Mouse (Mus musculus) lung, adult 2 months (tissue): ENCODE results near the gene Ipo8. TPM values are rescaled to one million over a fixed set of nuclear protein-coding genes. Genes with fewer than 3 reads are reported as not detected.

Experiments
- DNase-seq: peaks from one replicate; pipeline ENCODE4 v3.0.0; 2022
- H3K4me1 ChIP-seq: fragments of 200-500 bp; 2 replicates; pipeline ENCODE4 v1.6.1; 2011; ENCODE audit warnings: low read length; ENCODE audit not compliant: control insufficient read depth, insufficient read depth
- H3K4me3 ChIP-seq: fragments of 200-500 bp; replicated peaks from 2 replicates; pipeline ENCODE3; 2011; ENCODE audit warnings: low read depth, mild to moderate bottlenecking, control low read depth, low read length; ENCODE audit errors: extremely low read depth
- CTCF ChIP-seq: fragments of 200-500 bp; IDR thresholded peaks from 2 replicates; pipeline ENCODE4 v1.5.1; 2011; ENCODE audit warnings: mild to moderate bottlenecking, low read length, control low read depth; ENCODE audit not compliant: insufficient read depth
- POLR2A ChIP-seq: fragments of 200-500 bp; IDR thresholded peaks from 2 replicates; pipeline ENCODE4 v1.6.1; 2011; ENCODE audit warnings: low read depth, mild to moderate bottlenecking, control low read depth, low read length, borderline replicate concordance; ENCODE audit errors: extremely low read depth
- WGBS: fragments of 180-500 bp; shearing (Covaris S2); methylation state at CpG from one replicate; pipeline ENCODE4 v1.1.7; 2018; 5-methylcytosine and 5-hydroxymethylcytosine counted together
- polyA plus RNA-seq: library from polyadenylated mRNA; depleted of rRNA; stranded (reverse); fragments of >200 nt; gene quantifications from 2 replicates; pipeline ENCODE4 v1.2.3, GENCODE M21; 2012

The Ipo8 gene
- polyA plus RNA-seq, 1 experiment, result 14.9 TPM

DNA sequence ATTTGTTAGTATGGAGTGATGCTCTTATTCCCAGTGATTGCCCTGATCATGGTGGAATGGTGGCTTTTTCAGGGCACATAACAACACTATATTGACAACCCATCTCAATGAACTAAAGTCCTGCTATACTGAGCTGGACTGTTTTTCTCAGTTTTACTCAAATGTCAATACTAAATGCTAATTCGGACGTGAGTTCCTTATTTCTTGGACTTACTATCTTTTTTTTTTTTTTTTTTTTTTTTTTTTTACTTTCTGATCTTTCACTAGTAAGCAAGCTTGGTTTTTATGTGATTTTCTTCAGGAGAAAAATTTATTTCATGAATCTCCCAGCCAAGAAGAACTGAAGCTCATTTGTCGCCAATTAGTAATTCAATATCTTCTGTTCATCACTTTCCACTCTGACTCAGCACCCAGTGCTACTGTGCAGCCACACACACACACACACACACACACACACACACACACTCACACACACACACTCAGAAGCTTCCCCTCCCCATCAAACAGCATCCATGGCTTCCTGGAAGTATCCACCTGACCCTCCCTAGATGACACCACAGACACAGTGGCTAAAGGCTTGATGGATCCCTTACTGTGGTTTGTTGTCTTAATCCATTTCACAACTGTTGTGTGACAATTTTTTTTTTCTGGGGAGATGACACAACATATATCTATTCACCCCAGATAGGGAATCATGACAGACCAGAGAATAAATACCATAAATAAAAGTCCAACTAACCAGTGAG lies 69.1 kb downstream of the Ipo8 start:
- Histone ChIP-seq H3K4me1 (no peaks in the 10 kb centered on the region), H3K4me3 (no peak overlapping the region)
- no peak for TF ChIP-seq POLR2A
- TF ChIP-seq CTCF, result no peak
- no peak for DNase-seq
- 82% methylated on average over 3 of the region's 3 CpGs for WGBS

DNA sequence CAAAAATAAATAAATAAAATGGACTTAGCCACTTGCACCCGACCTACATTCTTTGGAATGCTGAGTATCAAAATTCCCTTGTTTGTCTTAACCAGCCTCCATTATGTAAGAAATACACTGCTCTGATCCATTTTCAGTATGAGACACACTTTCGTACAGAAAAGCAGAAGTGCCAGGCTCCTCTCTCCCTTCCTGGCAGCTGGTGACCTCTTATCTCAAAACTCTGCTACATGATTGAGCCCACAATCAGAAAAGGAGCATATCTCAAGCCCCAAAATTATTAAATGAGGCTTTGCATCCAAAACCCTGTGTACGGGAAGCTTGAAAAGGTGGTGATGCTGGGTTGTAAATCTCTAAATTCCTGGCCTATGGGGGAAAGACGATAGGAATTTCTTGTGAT lies 69.8 kb downstream of the Ipo8 start:
- Histone ChIP-seq H3K4me3 (no peak overlapping the region), H3K4me1 (no peaks in the 10 kb centered on the region)
- 61% methylated on average over 4 of the region's 4 CpGs for WGBS
- TF ChIP-seq CTCF (no peak), POLR2A (no peak)
- DNase-seq, result no peak

GRCm38 (mm10) chr6:148756535-148756934 lies 74.7 kb downstream of the Ipo8 start:
- no peak for TF ChIP-seq POLR2A
- TF ChIP-seq CTCF, result no peak
- 100% methylated on average over 1 of the region's 1 CpGs for WGBS
- Histone ChIP-seq H3K4me3 (no peak overlapping the region), H3K4me1 (no peaks in the 10 kb centered on the region)
- no peak for DNase-seq

GRCm38 (mm10) chr6:148751400-148751799 lies 79.9 kb downstream of the Ipo8 start:
- DNase-seq, result no peak
- 83% methylated on average over 2 of the region's 2 CpGs for WGBS
- Histone ChIP-seq H3K4me1 (no peaks in the 10 kb centered on the region), H3K4me3 (no peak overlapping the region)
- TF ChIP-seq POLR2A, result no peak
- TF ChIP-seq CTCF, result no peak

DNA sequence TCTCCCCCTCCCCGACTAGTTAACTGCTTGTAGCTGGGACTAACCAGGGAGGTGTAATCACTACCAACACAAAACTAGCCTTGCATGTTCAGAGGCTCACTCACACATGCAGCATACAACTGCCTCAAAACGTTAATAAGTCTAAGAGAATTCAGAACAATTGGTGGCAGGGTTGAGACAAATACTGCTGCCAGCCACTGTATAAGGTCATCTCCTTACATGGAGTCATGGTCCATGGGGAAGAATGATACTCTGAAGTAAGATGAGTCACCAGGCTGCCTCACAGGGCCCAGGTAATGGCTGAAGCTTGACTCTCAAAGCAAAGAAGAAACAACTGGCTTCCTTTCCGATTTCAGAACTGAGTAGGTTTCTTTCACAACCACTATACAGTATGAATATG lies 81.1 kb downstream of the Ipo8 start:
- TF ChIP-seq POLR2A (no peak), CTCF (no peak)

GRCm38 (mm10) chr6:148740521-148741226 lies 90.6 kb downstream of the Ipo8 start:
- Histone ChIP-seq H3K4me3 (no peak overlapping the region), H3K4me1 (no peaks in the 10 kb centered on the region)
- no peak for TF ChIP-seq POLR2A
- TF ChIP-seq CTCF, result no peak
- no peak for DNase-seq
- 55% methylated on average over 8 of the region's 8 CpGs for WGBS

More for the DNA sequence above, 81.1 kb downstream of the Ipo8 start:
- no peak for DNase-seq
- H3K4me1 ChIP-seq, result no peaks in the 10 kb centered on the region
- 76% methylated on average over 3 of the region's 3 CpGs for WGBS
- H3K4me3 ChIP-seq, result no peak overlapping the region

- TF ChIP-seq CTCF (no peak), POLR2A (no peak)
- WGBS, result 63% methylated on average over 1 of the region's 1 CpGs
- no peaks in the 10 kb centered on the region for H3K4me1 ChIP-seq
- H3K4me3 ChIP-seq, result no peak overlapping the region
- DNase-seq, result no peak
Observed at GRCm38 (mm10) chr6:148736390-148736789, 94.9 kb downstream of the Ipo8 start.

DNA sequence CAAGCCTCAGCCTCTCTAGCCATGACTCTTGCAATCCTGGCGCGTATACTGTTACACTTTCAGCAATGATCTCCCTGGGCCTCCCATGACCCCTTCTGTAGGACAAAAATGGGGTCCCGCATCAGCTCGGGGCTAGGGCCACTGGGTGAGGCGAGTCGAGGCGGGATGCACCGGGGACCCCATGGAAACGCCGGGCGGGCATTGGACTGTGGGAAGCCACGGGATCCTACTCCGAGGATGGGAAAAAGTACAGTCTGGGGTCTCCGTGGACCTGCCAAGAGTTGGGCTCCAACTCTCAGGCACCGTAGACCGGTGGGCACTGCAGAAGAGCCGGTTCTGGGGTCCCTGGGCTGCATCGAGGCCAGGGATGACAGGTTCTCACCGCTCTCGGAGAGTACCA lies 97.3 kb downstream of the Ipo8 start:
- DNase-seq, result no peak
- no peak for TF ChIP-seq POLR2A
- TF ChIP-seq CTCF, result no peak
- no peaks in the 10 kb centered on the region for H3K4me1 ChIP-seq
- 90% methylated on average over 20 of the region's 20 CpGs for WGBS
- H3K4me3 ChIP-seq, result no peak overlapping the region

GRCm38 (mm10) chr6:148732920-148733319 lies 98.3 kb downstream of the Ipo8 start:
- TF ChIP-seq CTCF (no peak), POLR2A (no peak)
- no peak for DNase-seq
- no peak overlapping the region for H3K4me3 ChIP-seq
- 52% methylated on average over 1 of the region's 1 CpGs for WGBS
- H3K4me1 ChIP-seq, result no peaks in the 10 kb centered on the region

GRCm38 (mm10) chr6:148728571-148728970 lies 102.7 kb downstream of the Ipo8 start:
- 38% methylated on average over 3 of the region's 3 CpGs for WGBS
- no peak for TF ChIP-seq POLR2A
- no peak for TF ChIP-seq CTCF
- no peak overlapping the region for H3K4me3 ChIP-seq
- H3K4me1 ChIP-seq, result no peaks in the 10 kb centered on the region
- DNase-seq, result no peak
